Mouse (Mus musculus) CD4-positive helper T cell, adult 2 months (primary cell): ENCODE results near the gene Olfr656.

Experiments used
- DNase-seq: peaks from one replicate; pipeline ENCODE4 v3.0.0-alpha.2; 2012; ENCODE audit warnings: low read depth, missing footprints, low spot score

Olfr656 gene

DNA sequence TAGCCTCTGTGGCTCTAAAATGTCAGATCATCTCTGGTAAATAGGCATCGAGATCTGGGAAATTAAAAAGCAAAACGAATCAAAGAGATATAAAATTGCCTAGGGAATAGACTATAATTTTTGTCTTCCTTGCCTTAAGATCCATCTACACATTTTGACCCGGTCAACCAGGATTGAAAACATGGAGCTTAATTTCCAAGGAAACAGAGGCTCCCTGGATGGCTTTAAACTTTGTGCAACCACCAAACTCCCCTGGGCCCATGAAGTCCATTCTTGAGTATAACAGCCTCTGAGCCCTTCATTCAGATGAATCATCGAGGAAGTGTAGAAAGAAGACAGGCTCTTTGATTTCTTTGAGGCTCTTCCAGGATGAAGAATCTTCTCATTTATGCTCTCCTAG is at the start of gene Olfr656:
TSS of gene Olfr656 (plus strand) at position 301 of the 400 bp plus-strand sequence.
- DNase-seq, result no peak

DNA sequence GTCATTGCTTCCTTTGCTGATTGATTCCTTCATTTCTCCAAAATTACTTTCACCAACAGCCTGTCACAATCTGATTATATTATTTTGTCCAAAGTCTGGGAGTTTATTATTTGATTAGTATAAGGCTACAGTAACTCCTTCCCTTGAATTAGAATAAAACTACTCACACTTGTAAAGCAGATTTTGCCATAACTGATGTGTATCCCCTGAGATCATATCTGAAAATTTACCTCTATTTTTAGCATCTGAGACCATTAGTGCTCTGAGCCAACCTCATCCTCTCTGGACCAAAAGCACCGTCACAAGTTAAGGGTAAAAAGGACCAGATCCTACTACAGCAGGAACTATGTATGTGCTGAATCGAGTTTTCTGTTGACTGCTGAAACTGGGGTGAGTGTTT is 36.7 kb upstream of the Olfr656 start, which contains the start of gene Olfr653:
TSS of gene Olfr653 (plus strand) at position 301 of the 400 bp plus-strand sequence.
- no peak for DNase-seq

DNA sequence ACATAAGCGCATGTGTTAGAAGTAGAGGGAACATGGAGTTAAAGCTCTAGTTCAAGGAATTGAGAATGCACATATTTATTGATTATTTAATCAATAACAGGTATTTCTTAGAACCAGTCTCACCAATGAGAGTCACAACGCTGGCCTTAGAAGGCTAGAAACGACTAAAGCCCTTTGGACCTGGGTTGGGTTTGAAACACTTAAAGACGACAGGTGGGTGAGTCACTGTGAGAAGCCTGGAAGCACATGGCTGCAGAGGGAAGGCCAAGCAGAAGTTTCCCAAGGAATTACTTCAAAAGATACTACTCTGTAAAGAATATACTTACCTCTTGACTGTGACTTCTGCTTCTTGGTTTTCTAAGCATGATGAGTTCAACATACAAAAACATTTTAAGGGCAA is 32.9 kb upstream of the Olfr656 start:
- DNase-seq, result no peak

DNA sequence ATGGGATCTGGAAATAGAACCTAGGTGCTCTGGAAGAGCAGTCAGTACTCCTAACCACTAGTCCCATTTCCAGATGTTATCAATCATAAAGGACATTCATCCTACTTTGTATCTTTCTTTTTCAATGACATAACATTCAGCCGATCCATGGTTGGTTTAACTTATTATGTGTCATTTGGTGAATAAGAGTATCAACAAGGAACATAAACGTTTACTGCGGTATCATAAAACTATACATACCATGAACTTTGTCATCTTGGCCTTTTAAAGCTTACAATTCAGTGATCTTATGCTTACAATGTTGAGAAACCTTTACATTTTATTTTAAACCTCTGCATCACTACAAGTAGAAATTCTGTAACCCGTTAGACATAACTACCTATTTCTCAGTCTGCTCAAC is 32.3 kb upstream of the Olfr656 start:
- DNase-seq, result no peak

DNA sequence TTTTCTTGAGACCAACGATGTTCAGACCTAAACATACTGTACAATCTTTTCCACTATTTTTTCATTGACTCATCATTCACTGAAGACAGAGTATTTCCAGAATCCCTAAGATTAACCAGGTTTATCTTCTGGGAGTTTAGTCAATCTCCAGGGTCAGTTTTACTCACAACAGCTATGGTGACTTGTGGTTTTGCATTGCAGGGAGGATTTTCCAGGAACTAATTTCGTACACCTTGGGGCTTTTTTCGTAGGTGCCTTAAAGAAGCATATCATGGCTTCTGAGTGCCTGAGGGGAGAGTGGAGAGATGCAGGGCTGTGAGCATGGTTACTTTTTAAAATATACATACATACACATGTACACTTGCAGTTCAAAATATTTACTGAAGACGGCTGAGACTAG is 27.0 kb upstream of the Olfr656 start, which contains the start of gene Olfr654:
TSS of gene Olfr654 (plus strand) at position 301 of the 400 bp plus-strand sequence.
- no peak for DNase-seq

DNA sequence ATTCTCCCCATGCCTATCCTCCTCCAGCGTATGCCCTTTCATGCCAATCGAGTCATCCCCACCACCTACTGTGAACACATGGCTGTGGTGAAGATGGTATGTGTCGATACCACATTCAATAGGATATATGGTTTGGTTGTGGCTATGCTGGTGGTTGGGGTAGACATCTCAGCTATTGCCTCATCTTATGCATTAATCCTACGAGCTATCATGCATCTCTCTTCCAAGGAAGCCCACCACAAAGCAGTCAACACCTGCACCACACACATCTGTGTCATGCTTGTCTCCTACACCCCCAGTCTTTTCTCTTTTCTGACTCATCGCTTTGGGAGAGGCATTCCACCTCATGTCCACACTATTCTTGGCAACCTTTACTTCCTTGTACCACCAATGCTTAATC is 25.5 kb upstream of the Olfr656 start:
- DNase-seq, result no peak

DNA sequence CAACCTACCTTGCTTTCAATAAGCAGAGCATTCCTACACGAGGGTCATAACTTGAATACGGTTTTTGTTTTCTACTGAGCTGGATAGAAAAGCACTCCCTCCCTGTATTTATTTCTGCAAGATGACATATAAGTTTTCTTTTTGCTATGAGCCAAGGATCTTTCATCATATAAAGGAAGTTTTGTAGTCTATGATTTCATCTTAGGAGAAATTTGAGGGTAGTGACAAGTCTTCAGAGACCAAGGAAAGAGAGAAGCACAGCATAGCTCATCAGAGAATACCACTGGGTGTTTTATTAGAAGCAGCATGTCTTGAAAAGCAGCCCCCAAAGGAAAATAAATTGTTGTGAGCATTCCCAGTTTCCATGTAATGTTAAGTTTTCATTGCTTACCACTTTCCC is 12.1 kb upstream of the Olfr656 start, which contains the start of gene Olfr655:
TSS of gene Olfr655 (minus strand) at position 101 of the 400 bp plus-strand sequence.
- no peak for DNase-seq

DNA sequence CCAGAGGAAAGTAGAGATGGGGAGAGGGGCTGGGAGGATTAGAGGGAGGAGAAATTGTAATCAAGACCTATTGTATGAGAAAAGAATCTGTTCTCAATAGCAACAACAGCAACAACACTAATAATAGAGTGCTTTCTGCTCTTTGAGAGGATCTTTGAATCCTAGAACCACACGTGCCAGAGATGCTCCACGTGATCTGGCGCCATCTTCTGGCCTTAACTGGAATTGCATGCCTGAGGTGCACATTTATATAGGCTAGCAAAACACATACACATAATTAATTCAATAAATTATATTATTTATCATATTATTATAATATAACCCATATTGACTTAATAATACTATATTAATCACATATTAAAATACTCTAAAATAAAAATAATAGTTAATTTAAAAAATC is 10.6 kb upstream of the Olfr656 start:
- DNase-seq, result peak; percentile 66

DNA sequence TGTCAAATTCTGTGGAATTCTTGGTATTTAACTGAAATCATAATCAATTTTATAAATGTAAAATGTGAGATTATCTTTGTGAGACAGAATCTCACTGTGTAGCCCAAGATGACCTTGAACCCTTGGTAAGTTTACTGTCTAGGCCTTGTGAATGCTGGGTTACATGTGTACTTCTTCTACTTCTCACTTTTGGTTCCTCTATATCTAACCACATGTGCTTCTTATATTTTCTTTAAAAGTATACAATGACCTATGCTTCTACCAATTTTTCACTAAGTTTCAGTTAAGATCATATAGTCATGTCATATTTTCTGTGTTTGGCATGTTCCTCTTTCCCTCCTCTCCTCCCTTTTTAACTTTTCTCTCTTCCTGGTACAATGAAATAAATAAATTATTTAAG is 9.0 kb upstream of the Olfr656 start:
- DNase-seq, result no peak

DNA sequence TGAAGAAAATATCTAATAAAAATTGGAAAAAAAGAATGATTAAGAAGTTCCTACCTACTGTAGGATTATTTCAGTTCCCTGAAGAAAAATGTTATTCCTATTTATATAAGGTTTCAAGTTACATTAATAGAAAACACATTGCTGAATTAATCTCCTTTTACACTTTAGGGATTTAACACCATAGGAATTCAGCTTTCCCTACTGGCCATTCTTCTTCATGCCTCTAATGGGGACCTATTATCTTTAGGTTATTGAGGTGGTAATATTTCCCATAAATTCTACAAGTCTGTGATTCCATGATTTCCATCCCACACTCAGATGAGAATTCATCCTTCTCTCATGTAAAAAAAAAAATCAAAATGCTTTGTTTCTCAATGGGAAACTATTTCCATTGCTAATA is 10.7 kb downstream of the Olfr656 start, which contains the start of gene Olfr657:
TSS of gene Olfr657 (plus strand) at position 301 of the 400 bp plus-strand sequence.
- no peak for DNase-seq

DNA sequence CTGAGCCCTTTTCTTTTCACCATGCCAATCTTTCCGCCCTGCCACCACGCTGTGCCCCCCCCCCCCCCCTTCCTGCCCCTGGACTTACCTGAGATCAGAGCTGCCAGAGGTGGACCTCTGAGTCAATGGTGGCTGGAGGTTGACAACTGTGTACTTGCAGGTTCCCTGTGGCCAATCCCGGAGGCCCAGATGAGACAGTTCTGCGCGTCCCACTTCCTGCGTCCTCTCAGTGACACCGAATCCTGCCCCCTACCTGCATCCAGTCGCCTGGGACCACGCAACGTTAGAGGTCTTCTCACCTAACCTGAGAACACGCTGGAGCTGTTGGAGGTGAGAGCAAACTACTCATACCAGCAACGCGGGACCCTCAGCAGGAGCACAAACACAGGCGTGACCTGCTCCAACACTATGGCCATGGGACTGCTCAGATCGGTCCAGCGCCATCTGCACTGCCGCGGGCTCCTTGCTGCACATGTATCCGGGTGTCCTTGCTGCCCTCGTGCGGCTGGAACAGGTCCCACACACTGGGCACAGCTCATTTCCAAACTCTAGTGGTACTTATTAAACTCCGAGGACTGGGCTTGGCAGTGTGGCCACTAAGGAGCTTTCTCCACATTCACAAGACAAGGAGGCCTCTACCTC is 33.2 kb downstream of the Olfr656 start, which contains the start of gene Olfr658:
TSS of gene Olfr658 (minus strand) at position 465 of the 642 bp plus-strand sequence.
- peak; percentile 43 for DNase-seq

DNA sequence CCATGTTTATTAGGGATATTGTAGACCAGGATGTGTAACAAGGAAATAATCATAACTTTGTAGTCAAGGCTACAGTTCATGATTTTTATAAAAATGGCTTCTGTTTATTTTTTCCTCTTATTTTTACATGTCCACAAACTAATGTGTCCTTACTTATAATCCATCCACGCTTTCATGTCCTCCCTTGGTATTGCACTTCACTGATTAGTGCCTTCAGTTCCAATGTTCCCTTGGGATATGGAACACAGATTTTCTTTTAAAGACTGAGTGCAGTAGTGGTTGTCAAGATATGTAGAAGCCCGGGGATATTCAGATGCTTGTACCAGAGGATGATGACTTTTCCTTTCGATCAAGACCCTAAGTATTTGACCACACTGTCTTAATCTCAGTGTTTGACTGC is 52.7 kb downstream of the Olfr656 start, which contains the start of gene Olfr659:
TSS of gene Olfr659 (plus strand) at position 301 of the 400 bp plus-strand sequence.
- no peak for DNase-seq
